In the genomic region with DNA sequence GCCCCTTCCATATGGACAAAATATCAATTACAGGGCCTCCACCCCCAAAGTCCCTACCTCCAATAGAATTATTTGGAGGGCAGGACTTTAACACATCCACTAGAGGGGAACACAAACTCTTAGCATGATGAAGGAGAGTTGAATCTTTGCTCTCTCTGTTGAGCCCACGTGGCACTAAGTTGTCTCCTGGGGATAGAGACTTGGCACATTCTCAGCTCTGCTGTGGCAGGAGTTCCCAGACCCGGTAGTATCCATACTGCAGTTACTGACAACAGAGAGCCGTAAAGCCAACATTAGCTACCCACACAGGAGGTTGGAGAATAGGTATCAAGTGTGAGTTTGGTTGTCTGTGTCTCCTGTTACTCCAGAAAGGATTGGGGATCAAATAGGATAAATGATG, we compare ENCODE assay signal across 26 mouse cellular contexts.
A peak's percentile ranks its signal among the peaks of the same experiment; 100 is the strongest.
DNase-seq lines count a peak whose midpoint lies in the region; ATAC-seq lines count a peak whose summit lies in the region.
"Had no signal": no experiment of that assay in that cellular context is flagged by ENCODE, and none has a peak within 500 bp of the region (broad histone marks: within the 10 kb centered on the region; RNA-seq: fewer than 3 reads in every experiment).

No protein-coding gene starts in this region.

- DNase-seq in heart, adult 8-10 months (ENCODE audit: low spot score), result no peak
- DNase-seq in midbrain, embryonic 11.5 days (ENCODE audit: low spot score, missing footprints), result peak; percentile 10
- peak; percentile 15 for DNase-seq in NIH3T3 (ENCODE audit: low read depth)
- DNase-seq: adrenal gland, adult 8-10 months; adrenal gland, postnatal 25 days; cerebellum, adult 11-12 months; cerebellum, adult 8-10 months; cerebellum, postnatal 14 days; gastrocnemius, adult 2 months; gastrocnemius, postnatal 14 days; heart, adult 11 months; heart, postnatal 10 days; heart, postnatal 36 days had no signal

- no peaks in the 10 kb centered on the region for H3K36me3 ChIP-seq in heart, embryonic 13.5 days
- no peaks in the 10 kb centered on the region for H3K36me3 ChIP-seq in midbrain, embryonic 11.5 days (ENCODE audit: control insufficient read depth, insufficient read depth, low read length)
- no peaks in the 10 kb centered on the region for H3K36me3 ChIP-seq in midbrain, embryonic 16.5 days (ENCODE audit: control insufficient read depth, insufficient read depth, low read length)
- H3K36me3 ChIP-seq: embryonic facial prominence, embryonic 12.5 days; embryonic facial prominence, embryonic 15.5 days; heart, embryonic 15.5 days; hindbrain, embryonic 10.5 days had no signal

- H3K27ac ChIP-seq in heart, embryonic 13.5 days (replicated peaks), result peak overlapping the region; percentile 17; the same call in 1 of the 2 replicates
- H3K27ac ChIP-seq in midbrain, embryonic 11.5 days (ENCODE audit: low read depth, low read length), result no peak overlapping the region
- no peak overlapping the region for H3K27ac ChIP-seq in midbrain, embryonic 16.5 days (ENCODE audit: low read length)
- H3K27ac ChIP-seq: embryonic facial prominence, embryonic 12.5 days; embryonic facial prominence, embryonic 15.5 days; gastrocnemius, adult 2 months; heart, embryonic 15.5 days; hindbrain, embryonic 10.5 days; hindbrain, embryonic 14.5 days had no signal

- no peaks in the 10 kb centered on the region for H3K9me3 ChIP-seq in heart, embryonic 13.5 days
- H3K9me3 ChIP-seq in midbrain, embryonic 11.5 days (ENCODE audit: control insufficient read depth, low read length), result no peaks in the 10 kb centered on the region
- H3K9me3 ChIP-seq in midbrain, embryonic 16.5 days (replicated peaks; ENCODE audit: control insufficient read depth, low read length, poor library complexity, severe bottlenecking), result no peaks in the 10 kb centered on the region
- H3K9me3 ChIP-seq: embryonic facial prominence, embryonic 12.5 days; embryonic facial prominence, embryonic 15.5 days; heart, embryonic 15.5 days; hindbrain, embryonic 10.5 days had no signal

- 64% methylated on average over 3 of the region's 3 CpGs for WGBS in heart, embryonic 13.5 days
- 77% methylated on average over 3 of the region's 3 CpGs for WGBS in midbrain, embryonic 11.5 days
- 68% methylated on average over 3 of the region's 3 CpGs for WGBS in midbrain, embryonic 16.5 days

- no peak overlapping the region for H3K4me3 ChIP-seq in heart, embryonic 13.5 days
- H3K4me3 ChIP-seq in midbrain, embryonic 11.5 days (ENCODE audit: low read depth, low read length), result no peak overlapping the region
- no peak overlapping the region for H3K4me3 ChIP-seq in midbrain, embryonic 16.5 days (ENCODE audit: low read depth, low read length)
- H3K4me3 ChIP-seq: embryonic facial prominence, embryonic 12.5 days; embryonic facial prominence, embryonic 15.5 days; gastrocnemius, adult 2 months; heart, embryonic 15.5 days; hindbrain, embryonic 10.5 days had no signal

- no peak overlapping the region for H3K9ac ChIP-seq in heart, embryonic 13.5 days
- H3K9ac ChIP-seq in midbrain, embryonic 11.5 days (ENCODE audit: low read length), result no peak overlapping the region
- no peak overlapping the region for H3K9ac ChIP-seq in midbrain, embryonic 16.5 days (ENCODE audit: low read depth, low read length)
- H3K9ac ChIP-seq: embryonic facial prominence, embryonic 12.5 days; embryonic facial prominence, embryonic 15.5 days; forebrain, postnatal 0 days; heart, embryonic 15.5 days; hindbrain, embryonic 14.5 days had no signal

- no peaks in the 10 kb centered on the region for H3K27me3 ChIP-seq in heart, embryonic 13.5 days (replicated peaks)
- H3K27me3 ChIP-seq in midbrain, embryonic 11.5 days (ENCODE audit: control insufficient read depth, insufficient read depth, low read length), result no peaks in the 10 kb centered on the region
- H3K27me3 ChIP-seq in midbrain, embryonic 16.5 days (ENCODE audit: control insufficient read depth, insufficient read depth, low read depth, low read length), result no peaks in the 10 kb centered on the region
- H3K27me3 ChIP-seq: embryonic facial prominence, embryonic 12.5 days; embryonic facial prominence, embryonic 15.5 days; heart, embryonic 15.5 days had no signal

- no peak for ATAC-seq in heart, embryonic 13.5 days (ENCODE audit: extremely low read depth, insufficient number of reproducible peaks, low FRiP score, low TSS enrichment)
- ATAC-seq in midbrain, embryonic 11.5 days (ENCODE audit: low FRiP score), result no peak
- no peak for ATAC-seq in midbrain, embryonic 16.5 days
- no peak for ATAC-seq in megakaryocyte progenitor cell, adult 5-6 weeks (replicated peaks; ENCODE audit: poor library complexity)
- ATAC-seq: activated CD4-positive, CD25-positive, alpha-beta regulatory T cell, adult 4 months; CD4-positive, CD25-positive, alpha-beta regulatory T cell, adult 4 months; forebrain, embryonic 14.5 days had no signal

- H3K4me1 ChIP-seq in heart, embryonic 13.5 days, result no peaks in the 10 kb centered on the region
- H3K4me1 ChIP-seq in midbrain, embryonic 11.5 days (ENCODE audit: control insufficient read depth, insufficient read depth, low read length), result no peaks in the 10 kb centered on the region
- no peaks in the 10 kb centered on the region for H3K4me1 ChIP-seq in midbrain, embryonic 16.5 days (ENCODE audit: control insufficient read depth, insufficient read depth, low read length)
- H3K4me1 ChIP-seq: embryonic facial prominence, embryonic 12.5 days; embryonic facial prominence, embryonic 15.5 days; heart, embryonic 15.5 days had no signal

- no peak overlapping the region for H3K4me2 ChIP-seq in heart, embryonic 13.5 days
- H3K4me2 ChIP-seq in midbrain, embryonic 11.5 days, result no peak overlapping the region
- no peak overlapping the region for H3K4me2 ChIP-seq in midbrain, embryonic 16.5 days (ENCODE audit: low read length)
- H3K4me2 ChIP-seq: embryonic facial prominence, embryonic 12.5 days; embryonic facial prominence, embryonic 15.5 days; heart, embryonic 11.5 days; heart, embryonic 15.5 days; hindbrain, embryonic 14.5 days had no signal
